Mouse (Mus musculus): ENCODE measurements around the gene Tmem94. TPM values are rescaled to one million over a fixed set of nuclear protein-coding genes. Genes with fewer than 3 reads are reported as not detected.
A peak's percentile ranks its signal among the peaks of the same experiment; 100 is the strongest.

The Tmem94 gene
- polyA plus RNA-seq, 1 experiment from 2014 or later: 28.2 TPM

DNA sequence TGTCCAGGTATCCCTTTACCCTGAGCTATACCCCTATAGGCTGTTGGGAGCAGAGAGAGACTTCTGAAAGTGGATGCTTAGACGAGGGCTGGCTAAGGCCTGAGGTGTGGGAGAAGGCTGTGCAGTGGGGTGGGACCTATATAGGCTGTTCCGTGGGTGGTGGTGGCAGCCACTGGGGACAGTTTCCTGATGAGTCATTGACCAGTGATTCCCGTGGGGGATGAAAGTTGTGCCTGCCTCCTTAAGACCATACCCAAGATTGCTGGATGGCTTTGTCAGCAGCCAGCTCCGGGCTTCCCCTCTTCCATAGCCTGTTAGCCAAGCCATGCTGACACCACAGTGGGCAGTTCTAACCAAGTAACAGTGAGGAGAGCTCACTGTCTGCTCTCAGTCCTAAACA is 55.8 kb downstream of the Tmem94 start:
- Histone ChIP-seq H3K27me3 (ENCODE audit: control insufficient read depth, insufficient read depth, low read depth, low read length) (peaks cover 8% of the 10 kb centered on the region; the same call in 1 of the 2 replicates), H3K27ac (ENCODE audit: low read length) (no peak overlapping the region), H3K4me1 (replicated peaks; ENCODE audit: control insufficient read depth, insufficient read depth, low read length) (peaks cover 8% of the 10 kb centered on the region; the same call in 1 of the 2 replicates), H3K4me3 (ENCODE audit: low read length) (no peak overlapping the region), H3K9ac (ENCODE audit: low read length) (no peak overlapping the region), H3K36me3 (ENCODE audit: control insufficient read depth, insufficient read depth, low read length) (peaks cover 22% of the 10 kb centered on the region), H3K9me3 (ENCODE audit: control insufficient read depth, low read length) (no peaks in the 10 kb centered on the region), H3K4me2 (ENCODE audit: low read depth, low read length) (no peak overlapping the region)
- no peak for ATAC-seq (ENCODE audit: low read depth)
- 67% methylated on average over 4 of the region's 4 CpGs for WGBS

DNA sequence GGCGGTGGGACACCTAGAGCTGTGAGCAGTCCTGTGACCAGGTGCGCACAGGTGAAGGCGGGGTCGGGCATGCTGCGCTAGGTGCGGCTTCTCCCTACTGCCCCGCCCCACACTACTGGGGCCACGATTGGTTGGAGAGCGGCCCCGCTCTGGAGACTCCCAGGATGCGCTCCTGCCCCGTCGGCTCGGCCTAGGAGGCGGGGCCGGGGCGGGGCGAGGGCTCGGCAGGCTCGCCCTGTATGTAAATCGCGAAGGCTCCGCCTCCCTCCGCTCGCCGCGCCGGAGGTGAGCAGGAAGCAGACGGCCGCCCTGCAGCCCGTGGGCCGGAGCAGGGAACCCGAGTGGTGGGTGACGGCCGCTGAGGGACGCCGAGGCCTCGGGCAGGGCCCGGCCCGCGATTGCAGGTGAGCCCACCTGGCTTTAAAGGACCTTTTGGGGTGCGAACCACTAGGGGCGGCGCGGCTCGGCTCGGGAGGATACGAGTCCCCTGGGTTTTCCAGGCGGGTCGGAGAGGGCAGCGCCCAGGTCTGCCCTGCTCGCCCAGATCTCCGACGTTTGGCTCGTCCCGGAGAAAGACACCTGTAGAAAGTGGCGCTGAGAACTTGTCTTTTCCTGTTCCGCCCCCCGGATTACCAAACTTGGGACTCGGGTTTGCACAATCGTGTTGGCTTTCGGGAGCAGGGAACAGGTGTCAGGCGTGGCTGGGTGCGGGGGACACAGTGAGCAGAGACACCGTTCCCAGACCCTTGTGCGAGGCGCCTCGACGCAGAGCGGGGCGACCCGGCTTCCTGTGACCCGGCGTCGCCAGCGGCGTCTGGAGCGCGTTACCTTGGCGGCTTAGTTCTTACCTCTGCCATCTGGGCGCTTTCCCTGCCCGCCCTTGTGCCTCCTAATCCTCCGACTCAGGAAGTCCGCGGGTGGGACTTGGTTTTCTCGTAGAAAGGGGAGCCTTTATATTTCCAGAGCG is 58.8 kb downstream of the Tmem94 start, which contains the start of gene Llgl2:
Gene Llgl2 (plus strand): TSS at position 276 of the 967 bp plus-strand sequence.
- no peaks in the 10 kb centered on the region for H3K9me3 ChIP-seq (ENCODE audit: control insufficient read depth, low read length)
- H3K4me1 ChIP-seq (replicated peaks; ENCODE audit: control insufficient read depth, insufficient read depth, low read length): peaks cover 21% of the 10 kb centered on the region
- peak; percentile 98 for ATAC-seq (ENCODE audit: low read depth)
- peaks cover 22% of the 10 kb centered on the region for H3K36me3 ChIP-seq (ENCODE audit: control insufficient read depth, insufficient read depth, low read length)
- peak within 1 kb of the TSS; percentile 70 for H3K9ac ChIP-seq (ENCODE audit: low read length)
- under 1% methylated on average over 87 of the region's 87 CpGs for WGBS
- H3K27ac ChIP-seq (ENCODE audit: low read length): peak within 1 kb of the TSS; percentile 81
- H3K4me2 ChIP-seq (ENCODE audit: low read depth, low read length): peak within 1 kb of the TSS; percentile 86
- H3K27me3 ChIP-seq (ENCODE audit: control insufficient read depth, insufficient read depth, low read depth, low read length): peaks cover 9% of the 10 kb centered on the region; the same call in 1 of the 2 replicates
- H3K4me3 ChIP-seq (ENCODE audit: low read length): peak within 1 kb of the TSS; percentile 65

DNA sequence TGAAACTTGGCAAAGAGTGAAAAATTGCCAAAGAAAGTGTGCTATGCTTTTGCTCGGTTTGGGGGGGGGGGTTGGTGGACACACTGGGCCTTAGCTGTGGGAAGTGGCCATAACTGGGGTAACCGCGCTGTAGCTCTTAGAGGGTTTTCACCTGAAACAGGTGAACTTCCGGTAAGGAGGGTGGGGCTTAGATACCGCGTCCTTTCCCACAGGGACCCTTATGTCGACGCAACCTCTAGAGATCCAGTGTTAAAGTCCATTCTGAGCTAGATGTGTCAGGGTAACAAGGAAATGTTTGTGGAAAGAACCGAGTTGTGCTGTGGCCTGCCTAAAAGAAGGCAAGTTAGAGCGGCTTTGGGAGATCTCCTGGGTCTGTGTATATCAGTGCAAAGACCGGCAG is 59.6 kb downstream of the Tmem94 start:
- peaks cover 9% of the 10 kb centered on the region; the same call in 1 of the 2 replicates for H3K27me3 ChIP-seq (ENCODE audit: control insufficient read depth, insufficient read depth, low read depth, low read length)
- peak overlapping the region; percentile 65 for H3K4me3 ChIP-seq (ENCODE audit: low read length)
- peaks cover 19% of the 10 kb centered on the region for H3K36me3 ChIP-seq (ENCODE audit: control insufficient read depth, insufficient read depth, low read length)
- 12% methylated on average over 11 of the region's 11 CpGs for WGBS
- H3K4me2 ChIP-seq (ENCODE audit: low read depth, low read length): peak overlapping the region; percentile 86
- peak overlapping the region; percentile 70 for H3K9ac ChIP-seq (ENCODE audit: low read length)
- no peaks in the 10 kb centered on the region for H3K9me3 ChIP-seq (ENCODE audit: control insufficient read depth, low read length)
- peak overlapping the region; percentile 81 for H3K27ac ChIP-seq (ENCODE audit: low read length)
- peaks cover 24% of the 10 kb centered on the region for H3K4me1 ChIP-seq (replicated peaks; ENCODE audit: control insufficient read depth, insufficient read depth, low read length)
- no peak for ATAC-seq (ENCODE audit: low read depth)

DNA sequence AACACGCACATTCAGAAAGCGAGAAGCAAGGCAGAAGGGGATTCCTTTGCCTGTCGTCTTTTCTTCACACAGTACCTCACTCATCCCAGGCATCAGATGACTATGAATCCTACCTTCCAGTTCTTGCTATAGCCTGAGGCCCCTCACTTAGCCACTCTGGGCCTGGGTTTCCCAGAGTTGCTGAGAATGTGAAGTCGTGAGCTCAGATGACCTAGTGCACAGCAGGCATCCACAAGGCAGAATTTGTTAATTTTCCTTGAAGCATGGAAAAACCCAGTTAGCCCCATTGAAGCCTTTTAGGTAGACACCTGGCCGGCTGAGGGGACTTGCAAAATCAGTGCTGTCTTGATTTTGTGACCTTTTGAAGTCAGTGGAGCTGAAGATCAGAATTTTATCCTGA is 61.3 kb downstream of the Tmem94 start:
- ATAC-seq (ENCODE audit: low read depth): no peak
- H3K9ac ChIP-seq (ENCODE audit: low read length): peak overlapping the region; percentile 44; the same call in 1 of the 2 replicates
- 0 out of 2 replicates have a peak overlapping the region, but pooled peaks have one; percentile 1 for H3K4me3 ChIP-seq (ENCODE audit: low read length)
- H3K27me3 ChIP-seq (ENCODE audit: control insufficient read depth, insufficient read depth, low read depth, low read length): peaks cover 9% of the 10 kb centered on the region; the same call in 1 of the 2 replicates
- H3K4me2 ChIP-seq (ENCODE audit: low read depth, low read length): peak overlapping the region; percentile 26
- peak overlapping the region; percentile 78 for H3K27ac ChIP-seq (ENCODE audit: low read length)
- H3K4me1 ChIP-seq (replicated peaks; ENCODE audit: control insufficient read depth, insufficient read depth, low read length): peaks cover 40% of the 10 kb centered on the region
- 54% methylated on average over 5 of the region's 5 CpGs for WGBS
- peaks cover 7% of the 10 kb centered on the region for H3K36me3 ChIP-seq (ENCODE audit: control insufficient read depth, insufficient read depth, low read length)
- H3K9me3 ChIP-seq (ENCODE audit: control insufficient read depth, low read length): no peaks in the 10 kb centered on the region

DNA sequence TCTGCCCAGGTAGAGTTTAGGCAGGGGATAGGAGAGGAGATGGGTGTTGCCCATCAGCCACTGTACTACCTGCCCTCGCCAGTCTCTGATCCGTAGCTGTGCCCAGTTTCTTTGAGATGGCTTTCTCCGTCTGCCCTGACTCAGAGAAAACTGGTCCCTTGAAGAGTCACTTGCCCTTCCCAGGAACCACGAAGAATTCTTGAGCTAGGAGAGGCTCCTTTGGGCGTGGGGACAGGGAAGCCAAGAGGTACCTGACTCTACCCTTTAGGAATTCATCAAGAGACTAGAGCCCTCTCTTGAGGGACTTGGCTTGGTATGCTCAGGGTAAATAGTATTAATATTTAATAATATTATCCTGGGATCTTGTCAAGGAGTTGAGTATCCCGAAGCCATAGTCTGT is 62.4 kb downstream of the Tmem94 start:
- H3K4me2 ChIP-seq (ENCODE audit: low read depth, low read length): peak overlapping the region; percentile 26; the same call in 1 of the 2 replicates
- peak overlapping the region; percentile 78 for H3K27ac ChIP-seq (ENCODE audit: low read length)
- H3K9me3 ChIP-seq (ENCODE audit: control insufficient read depth, low read length): no peaks in the 10 kb centered on the region
- peaks cover 9% of the 10 kb centered on the region; the same call in 1 of the 2 replicates for H3K27me3 ChIP-seq (ENCODE audit: control insufficient read depth, insufficient read depth, low read depth, low read length)
- no peak overlapping the region; the same call in 1 of the 2 replicates for H3K9ac ChIP-seq (ENCODE audit: low read length)
- H3K4me1 ChIP-seq (replicated peaks; ENCODE audit: control insufficient read depth, insufficient read depth, low read length): peaks cover 51% of the 10 kb centered on the region
- H3K36me3 ChIP-seq (ENCODE audit: control insufficient read depth, insufficient read depth, low read length): no peaks in the 10 kb centered on the region
- no peak overlapping the region for H3K4me3 ChIP-seq (ENCODE audit: low read length)
- no peak for ATAC-seq (ENCODE audit: low read depth)
- 53% methylated on average over 6 of the region's 6 CpGs for WGBS

DNA sequence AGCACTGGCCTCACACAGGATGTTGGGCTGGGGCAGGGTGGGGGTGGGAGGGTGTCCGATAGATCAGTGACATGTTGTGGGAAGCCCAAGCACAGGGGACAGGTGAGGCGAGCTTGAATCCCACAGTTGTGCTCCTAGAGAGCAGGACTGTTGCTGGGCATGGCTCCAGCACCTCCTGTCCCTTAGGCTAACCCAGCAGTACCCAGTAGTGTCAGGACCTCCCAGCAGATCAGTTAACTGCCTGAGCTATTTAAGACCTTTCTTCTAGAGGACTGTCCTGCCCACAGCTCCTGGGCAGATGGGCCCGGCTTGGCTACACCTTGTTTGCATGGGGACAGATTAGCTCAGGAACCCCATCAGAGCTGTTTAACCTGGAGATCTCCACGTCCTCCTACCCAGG is 63.8 kb downstream of the Tmem94 start:
- WGBS: 46% methylated on average over 4 of the region's 4 CpGs
- H3K27ac ChIP-seq (ENCODE audit: low read length): no peak overlapping the region
- H3K27me3 ChIP-seq (ENCODE audit: control insufficient read depth, insufficient read depth, low read depth, low read length): peaks cover 9% of the 10 kb centered on the region; the same call in 1 of the 2 replicates
- H3K4me3 ChIP-seq (ENCODE audit: low read length): no peak overlapping the region
- H3K4me1 ChIP-seq (replicated peaks; ENCODE audit: control insufficient read depth, insufficient read depth, low read length): peaks cover 60% of the 10 kb centered on the region
- no peaks in the 10 kb centered on the region for H3K9me3 ChIP-seq (ENCODE audit: control insufficient read depth, low read length)
- H3K4me2 ChIP-seq (ENCODE audit: low read depth, low read length): no peak overlapping the region
- no peak overlapping the region for H3K9ac ChIP-seq (ENCODE audit: low read length)
- ATAC-seq (ENCODE audit: low read depth): no peak
- H3K36me3 ChIP-seq (ENCODE audit: control insufficient read depth, insufficient read depth, low read length): no peaks in the 10 kb centered on the region

DNA sequence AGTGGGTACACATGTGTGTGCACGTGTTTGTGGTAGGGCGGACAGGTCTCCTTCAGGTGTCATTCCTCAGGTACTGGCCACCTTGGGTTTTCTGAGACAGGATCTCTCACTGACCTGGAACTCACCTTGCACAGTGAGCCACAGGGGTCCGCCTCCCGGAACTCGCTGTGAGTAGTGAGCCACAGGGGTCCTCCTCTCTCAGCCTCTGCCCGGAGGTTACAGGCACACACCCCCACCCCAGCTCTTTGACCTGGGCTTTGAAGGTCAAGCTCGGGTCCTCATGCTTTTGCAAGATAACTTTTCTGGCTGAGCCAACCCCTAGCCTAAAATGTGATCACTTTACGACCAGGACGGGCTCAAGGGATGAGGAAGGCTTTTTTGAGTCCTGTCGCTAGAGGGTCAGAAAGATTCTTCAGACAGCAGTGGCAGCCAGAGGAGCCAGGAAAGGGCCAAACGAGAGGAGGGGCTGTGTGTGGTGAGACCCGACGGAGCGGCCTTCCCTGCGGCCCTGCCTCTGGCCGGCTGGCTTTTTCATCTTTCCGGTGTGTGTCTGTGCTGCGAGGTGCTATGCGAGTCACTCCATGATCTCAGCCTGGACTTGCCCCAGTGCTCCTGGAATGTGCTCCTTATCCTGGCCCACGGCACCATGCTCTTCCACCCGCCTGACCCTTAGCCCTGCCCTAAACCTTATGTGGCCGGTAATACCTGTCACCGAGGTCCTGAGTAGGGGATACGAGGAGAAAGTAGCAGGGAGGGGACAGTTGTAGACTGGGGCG is 65.5 kb downstream of the Tmem94 start:
- peaks cover 66% of the 10 kb centered on the region for H3K4me1 ChIP-seq (replicated peaks; ENCODE audit: control insufficient read depth, insufficient read depth, low read length)
- no peak overlapping the region for H3K4me3 ChIP-seq (ENCODE audit: low read length)
- H3K36me3 ChIP-seq (ENCODE audit: control insufficient read depth, insufficient read depth, low read length): no peaks in the 10 kb centered on the region
- H3K9ac ChIP-seq (ENCODE audit: low read length): no peak overlapping the region
- peaks cover 3% of the 10 kb centered on the region; the same call in 1 of the 2 replicates for H3K27me3 ChIP-seq (ENCODE audit: control insufficient read depth, insufficient read depth, low read depth, low read length)
- 27% methylated on average over 25 of the region's 25 CpGs for WGBS
- H3K9me3 ChIP-seq (ENCODE audit: control insufficient read depth, low read length): no peaks in the 10 kb centered on the region
- H3K4me2 ChIP-seq (ENCODE audit: low read depth, low read length): 0 out of 2 replicates have a peak overlapping the region, but pooled peaks have one; percentile 24
- no peak for ATAC-seq (ENCODE audit: low read depth)
- peak overlapping the region; percentile 95 for H3K27ac ChIP-seq (ENCODE audit: low read length)

DNA sequence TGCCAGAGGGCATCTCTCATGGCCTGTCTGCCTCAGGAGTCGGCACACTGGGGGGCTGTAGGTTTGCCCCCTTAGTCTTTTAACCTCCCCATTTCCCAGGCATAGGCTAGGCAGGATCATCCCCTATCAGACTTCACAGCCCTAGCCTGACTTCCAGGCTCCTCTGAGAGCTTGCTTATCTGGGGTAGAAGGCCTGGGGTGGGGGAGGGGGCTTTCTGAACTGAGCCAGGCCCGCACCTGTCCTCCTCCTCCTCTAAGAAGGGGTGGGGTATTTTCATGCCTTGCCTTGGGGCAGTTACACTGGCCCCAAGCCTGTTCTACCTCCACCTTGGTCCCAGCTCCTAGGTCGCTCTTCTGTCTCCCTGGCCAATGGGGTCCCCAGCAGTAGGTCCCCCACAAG is 66.3 kb downstream of the Tmem94 start:
- Histone ChIP-seq H3K4me2 (ENCODE audit: low read depth, low read length) (no peak overlapping the region), H3K4me1 (replicated peaks; ENCODE audit: control insufficient read depth, insufficient read depth, low read length) (peaks cover 71% of the 10 kb centered on the region), H3K9me3 (ENCODE audit: control insufficient read depth, low read length) (no peaks in the 10 kb centered on the region), H3K36me3 (ENCODE audit: control insufficient read depth, insufficient read depth, low read length) (no peaks in the 10 kb centered on the region), H3K4me3 (ENCODE audit: low read length) (no peak overlapping the region), H3K27me3 (ENCODE audit: control insufficient read depth, insufficient read depth, low read depth, low read length) (no peaks in the 10 kb centered on the region), H3K9ac (ENCODE audit: low read length) (peak overlapping the region; percentile 32; the same call in 1 of the 2 replicates), H3K27ac (ENCODE audit: low read length) (peak overlapping the region; percentile 95)
- 30% methylated on average over 3 of the region's 3 CpGs for WGBS
- ATAC-seq (ENCODE audit: low read depth): no peak
